Mouse (Mus musculus): Measurements from ENCODE around the gene Zfp652. TPM values are rescaled to one million over a fixed set of nuclear protein-coding genes. Genes with fewer than 3 reads are reported as not detected.
"Not testable (repeated sequence)": the region's sequence is repeated elsewhere in the genome, so short reads cannot be mapped to it uniquely, and the experiment has no call there.

Gene Zfp652
- polyA plus RNA-seq (2015; fragmentation: Nextera tagmentation; extraction: Ambion mirVana): 23.8 and 24.4 TPM in 2 replicates

- no peaks in the 10 kb centered on the region for H3K36me3 ChIP-seq
- peak within 1 kb of the TSS; percentile 97 for H3K27ac ChIP-seq (replicated peaks)
- H3K9me3 ChIP-seq (replicated peaks): no peaks in the 10 kb centered on the region
- ATAC-seq (ENCODE audit: low FRiP score): peak; percentile 93
- 0% methylated on average over 28 of the region's 103 CpGs for WGBS
- peak within 1 kb of the TSS; percentile 85 for H3K4me2 ChIP-seq
- peak within 1 kb of the TSS; percentile 95 for H3K9ac ChIP-seq (replicated peaks)
- H3K4me1 ChIP-seq: peaks cover 39% of the 10 kb centered on the region
- peak within 1 kb of the TSS; percentile 93 for H3K4me3 ChIP-seq (replicated peaks)
- H3K27me3 ChIP-seq (replicated peaks): no peaks in the 10 kb centered on the region
These were observed at the start of gene Zfp652 for GRCm38 (mm10) chr11:95712563-95713224. TSS of gene Zfp652 (plus strand) at chr11:95712673.

GRCm38 (mm10) chr11:95666529-95667149 is 45.8 kb upstream of the Zfp652 start, which contains the start of gene Phb:
TSS of gene Phb (plus strand) at chr11:95666957.
- Histone ChIP-seq H3K4me3 (replicated peaks) (peak within 1 kb of the TSS; percentile 80), H3K9me3 (replicated peaks) (no peaks in the 10 kb centered on the region), H3K27ac (replicated peaks) (peak within 1 kb of the TSS; percentile 72), H3K4me1 (peaks cover 19% of the 10 kb centered on the region), H3K4me2 (peak within 1 kb of the TSS; percentile 86), H3K36me3 (peaks cover 22% of the 10 kb centered on the region), H3K27me3 (replicated peaks) (no peaks in the 10 kb centered on the region), H3K9ac (replicated peaks) (peak within 1 kb of the TSS; percentile 67)
- peak; percentile 98 for ATAC-seq (ENCODE audit: low FRiP score)
- WGBS: 1% methylated on average over 25 of the region's 25 CpGs

GRCm38 (mm10) chr11:95667177-95667576 is 45.3 kb upstream of the Zfp652 start:
- peak overlapping the region; percentile 67 for H3K9ac ChIP-seq (replicated peaks)
- WGBS: 3% methylated on average over 11 of the region's 11 CpGs
- H3K4me1 ChIP-seq: peaks cover 19% of the 10 kb centered on the region
- no peaks in the 10 kb centered on the region for H3K9me3 ChIP-seq (replicated peaks)
- H3K4me2 ChIP-seq: peak overlapping the region; percentile 86
- peak overlapping the region; percentile 80 for H3K4me3 ChIP-seq (replicated peaks)
- H3K36me3 ChIP-seq: peaks cover 27% of the 10 kb centered on the region
- peak; percentile 29 for ATAC-seq (ENCODE audit: low FRiP score)
- no peaks in the 10 kb centered on the region for H3K27me3 ChIP-seq (replicated peaks)
- H3K27ac ChIP-seq (replicated peaks): peak overlapping the region; percentile 72

- WGBS: 91% methylated on average over 7 of the region's 7 CpGs
- H3K9me3 ChIP-seq (replicated peaks); H3K4me2 ChIP-seq: not testable (repeated sequence)
These were observed 44.4 kb upstream of the Zfp652 start for GRCm38 (mm10) chr11:95668086-95668485.

GRCm38 (mm10) chr11:95675498-95675897 is 37.0 kb upstream of the Zfp652 start:
- Histone ChIP-seq H3K27ac (replicated peaks) (peak overlapping the region; percentile 42; the same call in 1 of the 2 replicates), H3K27me3 (replicated peaks) (no peaks in the 10 kb centered on the region), H3K9ac (replicated peaks) (no peak overlapping the region), H3K4me3 (replicated peaks) (no peak overlapping the region), H3K36me3 (peaks cover 66% of the 10 kb centered on the region), H3K4me2 (no peak overlapping the region), H3K9me3 (replicated peaks) (no peaks in the 10 kb centered on the region), H3K4me1 (peaks cover 9% of the 10 kb centered on the region; the same call in 1 of the 2 replicates)
- 90% methylated on average over 14 of the region's 14 CpGs for WGBS
- ATAC-seq (ENCODE audit: low FRiP score): no peak

More at GRCm38 (mm10) chr11:95668086-95668485, 44.4 kb upstream of the Zfp652 start:
- H3K4me1 ChIP-seq: peaks cover 19% of the 10 kb centered on the region
- not testable (repeated sequence) for ATAC-seq (ENCODE audit: low FRiP score); H3K27me3 ChIP-seq (replicated peaks); H3K9ac ChIP-seq (replicated peaks); H3K4me3 ChIP-seq (replicated peaks); H3K27ac ChIP-seq (replicated peaks)
- H3K36me3 ChIP-seq: peaks cover 32% of the 10 kb centered on the region

- H3K4me2 ChIP-seq: no peak overlapping the region
- peak overlapping the region; percentile 42; the same call in 1 of the 2 replicates for H3K27ac ChIP-seq (replicated peaks)
- WGBS: 12% methylated on average over 6 of the region's 6 CpGs
- H3K4me1 ChIP-seq: peaks cover 9% of the 10 kb centered on the region; the same call in 1 of the 2 replicates
- ATAC-seq (ENCODE audit: low FRiP score): peak; percentile 35; the same call in 1 of the 2 replicates
- H3K27me3 ChIP-seq (replicated peaks): no peaks in the 10 kb centered on the region
- H3K4me3 ChIP-seq (replicated peaks): no peak overlapping the region
- H3K36me3 ChIP-seq: peaks cover 67% of the 10 kb centered on the region
- no peaks in the 10 kb centered on the region for H3K9me3 ChIP-seq (replicated peaks)
- no peak overlapping the region for H3K9ac ChIP-seq (replicated peaks)
These were observed 36.2 kb upstream of the Zfp652 start for GRCm38 (mm10) chr11:95676307-95676706.

GRCm38 (mm10) chr11:95677925-95678701 is 34.4 kb upstream of the Zfp652 start:
- WGBS: 92% methylated on average over 14 of the region's 14 CpGs
- no peaks in the 10 kb centered on the region for H3K9me3 ChIP-seq (replicated peaks)
- H3K27me3 ChIP-seq (replicated peaks): no peaks in the 10 kb centered on the region
- H3K27ac ChIP-seq (replicated peaks): no peak overlapping the region
- peaks cover 63% of the 10 kb centered on the region for H3K36me3 ChIP-seq
- H3K9ac ChIP-seq (replicated peaks): no peak overlapping the region
- no peak overlapping the region for H3K4me2 ChIP-seq
- no peak for ATAC-seq (ENCODE audit: low FRiP score)
- H3K4me3 ChIP-seq (replicated peaks): no peak overlapping the region
- H3K4me1 ChIP-seq: peaks cover 9% of the 10 kb centered on the region; the same call in 1 of the 2 replicates

- Histone ChIP-seq H3K27ac (replicated peaks) (no peak overlapping the region), H3K4me3 (replicated peaks) (no peak overlapping the region), H3K36me3 (peaks cover 45% of the 10 kb centered on the region), H3K9ac (replicated peaks) (no peak overlapping the region), H3K4me2 (no peak overlapping the region), H3K27me3 (replicated peaks) (no peaks in the 10 kb centered on the region), H3K9me3 (replicated peaks) (no peaks in the 10 kb centered on the region), H3K4me1 (no peaks in the 10 kb centered on the region)
- 67% methylated on average over 9 of the region's 9 CpGs for WGBS
- ATAC-seq (ENCODE audit: low FRiP score): no peak
These were observed 30.4 kb upstream of the Zfp652 start for GRCm38 (mm10) chr11:95681995-95682601.

GRCm38 (mm10) chr11:95682946-95683345 is 29.5 kb upstream of the Zfp652 start:
- no peak overlapping the region for H3K9ac ChIP-seq (replicated peaks)
- H3K4me2 ChIP-seq: no peak overlapping the region
- no peaks in the 10 kb centered on the region for H3K9me3 ChIP-seq (replicated peaks)
- ATAC-seq (ENCODE audit: low FRiP score): no peak
- H3K27me3 ChIP-seq (replicated peaks): no peaks in the 10 kb centered on the region
- 88% methylated on average over 3 of the region's 3 CpGs for WGBS
- H3K36me3 ChIP-seq: peaks cover 37% of the 10 kb centered on the region
- H3K4me1 ChIP-seq: no peaks in the 10 kb centered on the region
- no peak overlapping the region for H3K4me3 ChIP-seq (replicated peaks)
- H3K27ac ChIP-seq (replicated peaks): no peak overlapping the region

GRCm38 (mm10) chr11:95686031-95686430 is 26.4 kb upstream of the Zfp652 start:
- no peak overlapping the region for H3K9ac ChIP-seq (replicated peaks)
- H3K4me1 ChIP-seq: no peaks in the 10 kb centered on the region
- 7% methylated on average over 4 of the region's 4 CpGs for WGBS
- H3K27me3 ChIP-seq (replicated peaks): no peaks in the 10 kb centered on the region
- no peak overlapping the region for H3K27ac ChIP-seq (replicated peaks)
- ATAC-seq (ENCODE audit: low FRiP score): no peak
- no peak overlapping the region for H3K4me2 ChIP-seq
- H3K4me3 ChIP-seq (replicated peaks): no peak overlapping the region
- no peaks in the 10 kb centered on the region for H3K9me3 ChIP-seq (replicated peaks)
- H3K36me3 ChIP-seq: peaks cover 12% of the 10 kb centered on the region; the same call in 1 of the 2 replicates

GRCm38 (mm10) chr11:95687084-95687656 is 25.3 kb upstream of the Zfp652 start:
- Histone ChIP-seq H3K27me3 (replicated peaks) (no peaks in the 10 kb centered on the region), H3K9me3 (replicated peaks) (no peaks in the 10 kb centered on the region), H3K36me3 (0 out of 2 replicates have a peak, but pooled peaks cover under 1% of the 10 kb centered on the region), H3K9ac (replicated peaks) (no peak overlapping the region), H3K4me3 (replicated peaks) (no peak overlapping the region), H3K27ac (replicated peaks) (no peak overlapping the region), H3K4me2 (no peak overlapping the region), H3K4me1 (no peaks in the 10 kb centered on the region)
- 44% methylated on average over 11 of the region's 11 CpGs for WGBS
- ATAC-seq (ENCODE audit: low FRiP score): no peak
